Mouse (Mus musculus): ENCODE results near the gene Patz1. TPM values are rescaled to one million over a fixed set of nuclear protein-coding genes. Genes with fewer than 3 reads are reported as not detected.

The Patz1 gene
- polyA plus RNA-seq, 1 experiment from 2014 or later = 30.5 TPM

- H3K27ac ChIP-seq = no peak overlapping the region
- no peaks in the 10 kb centered on the region for H3K27me3 ChIP-seq (replicated peaks)
- no peak overlapping the region for H3K4me2 ChIP-seq
- H3K36me3 ChIP-seq = peaks cover 50% of the 10 kb centered on the region
- ATAC-seq = no peak
- no peak overlapping the region for H3K9ac ChIP-seq
- peaks cover 21% of the 10 kb centered on the region for H3K4me1 ChIP-seq
- no peak overlapping the region for H3K4me3 ChIP-seq
- H3K9me3 ChIP-seq (replicated peaks) = no peaks in the 10 kb centered on the region
Observed at GRCm38 (mm10) chr11:3347835-3348195, 59.1 kb downstream of the Patz1 start.

GRCm38 (mm10) chr11:3348576-3349342, 60.1 kb downstream of the Patz1 start:
- Histone ChIP-seq H3K36me3 (peaks cover 60% of the 10 kb centered on the region), H3K9me3 (replicated peaks) (no peaks in the 10 kb centered on the region), H3K9ac (0 out of 2 replicates have a peak overlapping the region, but pooled peaks have one; percentile 1), H3K27ac (peak overlapping the region; percentile 8; the same call in 1 of the 2 replicates), H3K4me3 (no peak overlapping the region), H3K4me2 (0 out of 2 replicates have a peak overlapping the region, but pooled peaks have one; percentile 4), H3K27me3 (replicated peaks) (no peaks in the 10 kb centered on the region), H3K4me1 (peaks cover 21% of the 10 kb centered on the region)
- ATAC-seq = 0 out of 2 replicates have a peak, but pooled peaks have one; percentile 28
- 26% methylated on average over 6 of the region's 6 CpGs for WGBS (ENCODE audit: insufficient replicate concordance)

DNA sequence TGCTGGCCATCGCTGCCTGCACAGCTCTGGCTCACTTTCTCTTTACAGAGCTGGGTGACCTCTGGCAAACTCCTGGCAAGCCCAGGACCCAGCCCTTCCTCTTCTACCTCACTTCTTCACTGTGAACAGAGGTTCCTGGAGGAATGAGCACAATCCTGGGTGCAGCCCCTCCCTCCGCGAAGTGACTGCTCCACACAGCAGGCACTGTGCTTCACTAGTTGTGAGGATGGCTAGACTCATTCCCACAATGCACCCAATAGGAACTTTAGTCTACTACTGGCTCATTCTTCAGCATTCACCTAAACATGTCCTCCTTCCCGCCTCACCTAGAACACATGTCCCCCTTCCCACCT, 60.6 kb downstream of the Patz1 start:
- H3K9ac ChIP-seq = 0 out of 2 replicates have a peak overlapping the region, but pooled peaks have one; percentile 1

GRCm38 (mm10) chr11:3352131-3352530, 63.5 kb downstream of the Patz1 start:
- Histone ChIP-seq H3K4me2 (no peak overlapping the region), H3K36me3 (peaks cover 53% of the 10 kb centered on the region), H3K27me3 (replicated peaks) (no peaks in the 10 kb centered on the region), H3K4me1 (peaks cover 21% of the 10 kb centered on the region), H3K27ac (no peak overlapping the region), H3K9ac (no peak overlapping the region), H3K9me3 (replicated peaks) (no peaks in the 10 kb centered on the region), H3K4me3 (no peak overlapping the region)
- ATAC-seq = no peak
- 82% methylated on average over 9 of the region's 9 CpGs for WGBS (ENCODE audit: insufficient replicate concordance)

More for the DNA sequence above, 60.6 kb downstream of the Patz1 start:
- H3K9me3 ChIP-seq (replicated peaks) = no peaks in the 10 kb centered on the region
- H3K4me2 ChIP-seq = 0 out of 2 replicates have a peak overlapping the region, but pooled peaks have one; percentile 4
- ATAC-seq = no peak
- H3K4me3 ChIP-seq = no peak overlapping the region
- WGBS (ENCODE audit: insufficient replicate concordance) = 77% methylated on average over 4 of the region's 4 CpGs
- H3K4me1 ChIP-seq = peaks cover 21% of the 10 kb centered on the region
- peaks cover 63% of the 10 kb centered on the region for H3K36me3 ChIP-seq
- H3K27me3 ChIP-seq (replicated peaks) = no peaks in the 10 kb centered on the region
- 0 out of 2 replicates have a peak overlapping the region, but pooled peaks have one; percentile 8 for H3K27ac ChIP-seq

- 70% methylated on average over 18 of the region's 18 CpGs for WGBS (ENCODE audit: insufficient replicate concordance)
Observed at GRCm38 (mm10) chr11:3352990-3353585, 64.4 kb downstream of the Patz1 start.

More at GRCm38 (mm10) chr11:3352990-3353585, 64.4 kb downstream of the Patz1 start:
- Histone ChIP-seq H3K4me3 (no peak overlapping the region), H3K9ac (no peak overlapping the region), H3K27ac (no peak overlapping the region), H3K4me2 (no peak overlapping the region), H3K27me3 (replicated peaks) (no peaks in the 10 kb centered on the region), H3K4me1 (peaks cover 15% of the 10 kb centered on the region), H3K36me3 (peaks cover 61% of the 10 kb centered on the region), H3K9me3 (replicated peaks) (no peaks in the 10 kb centered on the region)
- ATAC-seq = no peak

Other genes with a start within 250 kb of the Patz1 start
- gene Sfi1, start 95.4 kb upstream of the Patz1 start, polyA plus RNA-seq (2016; fragmentation: Nextera tagmentation; extraction: Ambion mirVana) = 6.5 and 6.9 TPM in 2 replicates
- gene Eif4enif1, start 86.5 kb upstream of the Patz1 start, polyA plus RNA-seq (2016; fragmentation: Nextera tagmentation; extraction: Ambion mirVana) = 38.8 and 44.4 TPM in 2 replicates
- gene Drg1, start 22.5 kb upstream of the Patz1 start, polyA plus RNA-seq (2016; fragmentation: Nextera tagmentation; extraction: Ambion mirVana) = 167 and 169 TPM in 2 replicates
- gene Pik3ip1, start 41.5 kb downstream of the Patz1 start, polyA plus RNA-seq (2016; fragmentation: Nextera tagmentation; extraction: Ambion mirVana) = 1.8 and 2.1 TPM in 2 replicates
- gene Limk2, start 120.3 kb downstream of the Patz1 start, polyA plus RNA-seq (2016; fragmentation: Nextera tagmentation; extraction: Ambion mirVana) = 15.0 and 16.1 TPM in 2 replicates
- 9.4 and 9.6 TPM in 2 replicates for gene Rnf185, start 163.5 kb downstream of the Patz1 start, polyA plus RNA-seq (2016; fragmentation: Nextera tagmentation; extraction: Ambion mirVana)
- gene Pla2g3, start 199.4 kb downstream of the Patz1 start, polyA plus RNA-seq (2016; fragmentation: Nextera tagmentation; extraction: Ambion mirVana) = 0.06 and 0.24 TPM in 2 replicates
- 0.17 and 0.36 TPM in 2 replicates for gene Inpp5j, start 215.9 kb downstream of the Patz1 start, polyA plus RNA-seq (2016; fragmentation: Nextera tagmentation; extraction: Ambion mirVana)
- gene Selenom, start 225.8 kb downstream of the Patz1 start, polyA plus RNA-seq (2016; fragmentation: Nextera tagmentation; extraction: Ambion mirVana) = 18.4 and 19.6 TPM in 2 replicates